Mouse (Mus musculus): Measurements from ENCODE around the gene Tmsb10. TPM values are rescaled to one million over a fixed set of nuclear protein-coding genes. Genes with fewer than 3 reads are reported as not detected.

Tmsb10 gene
- total and polyA plus RNA-seq, 3 experiments, result 31.7 to 91.3 TPM; not detected in 1

DNA sequence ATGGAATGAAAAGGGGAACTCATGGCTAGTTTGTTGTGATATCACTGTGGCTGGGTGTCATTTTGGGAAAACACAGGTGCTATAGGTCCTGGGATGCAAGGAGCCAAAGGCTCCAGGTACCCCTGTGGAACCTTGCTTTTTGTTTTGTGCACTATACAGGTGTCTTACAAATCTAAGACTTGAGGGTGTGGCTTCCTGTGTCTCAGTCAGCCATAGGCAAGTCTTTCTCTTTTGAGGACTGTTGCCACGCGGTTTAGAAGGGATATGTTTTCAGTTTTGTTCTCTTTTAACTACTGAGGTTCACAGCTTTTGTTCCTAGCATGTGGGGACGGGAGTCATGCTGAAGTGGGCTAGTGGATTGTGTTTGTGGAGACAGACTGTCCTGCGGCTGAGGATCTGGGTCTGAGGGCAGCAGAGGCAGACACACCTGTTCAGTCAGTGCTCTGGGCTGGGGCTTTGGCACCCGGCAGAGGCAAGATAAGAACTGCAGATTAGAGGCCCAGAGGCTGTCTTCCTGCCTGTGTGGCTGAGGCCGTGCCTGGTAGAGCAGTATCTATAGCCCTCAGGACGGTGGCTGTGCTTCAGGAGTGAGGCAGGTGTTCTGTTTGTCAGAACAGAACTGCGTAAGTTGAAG lies 34.6 kb upstream of the Tmsb10 start:
- H3K36me3 ChIP-seq (ENCODE audit: control insufficient read depth in 1 of 2, insufficient read depth in 2 of 2, low read length in 2 of 2), result no peaks in the 10 kb centered on the region
- H3K27ac ChIP-seq (ENCODE audit: control insufficient read depth, low read depth, low read length), result no peak overlapping the region
- DNase-seq (ENCODE audit: low read depth, low spot score), result no peak
- no peak for TF ChIP-seq BHLHE40 (IDR thresholded peaks at IDR 0.05; ENCODE audit: borderline replicate concordance, low read depth, low read length)
- no peak for TF ChIP-seq MEF2A (IDR thresholded peaks at IDR 0.05; ENCODE audit: extremely low read depth, insufficient replicate concordance, low read depth, low read length, poor library complexity, severe bottlenecking)
- no peak for TF ChIP-seq MAFK (IDR thresholded peaks at IDR 0.05; ENCODE audit: borderline replicate concordance, low read depth, low read length)
- no peak for TF ChIP-seq MAX (IDR thresholded peaks at IDR 0.05; ENCODE audit: low read length)
- no peak for TF ChIP-seq USF2 (IDR thresholded peaks at IDR 0.05; ENCODE audit: borderline replicate concordance in 1 of 2, insufficient read depth in 1 of 2, low read depth in 1 of 2, low read length in 2 of 2)
- no peak for TF ChIP-seq CHD1 (IDR thresholded peaks at IDR 0.05; ENCODE audit: low read depth, low read length)
- no peak for TF ChIP-seq JUND (IDR thresholded peaks at IDR 0.05; ENCODE audit: low read depth, low read length)
- no peak for TF ChIP-seq EP300 (IDR thresholded peaks at IDR 0.05; ENCODE audit: low read depth in 1 of 2, low read length in 2 of 2)
- TF ChIP-seq MAZ (IDR thresholded peaks at IDR 0.05; ENCODE audit: low read depth, low read length), result no peak
- TF ChIP-seq SIN3A (IDR thresholded peaks at IDR 0.05; ENCODE audit: low read length), result no peak
- no peak for TF ChIP-seq UBTF (IDR thresholded peaks at IDR 0.05; ENCODE audit: borderline replicate concordance, insufficient read depth, low read depth, low read length)
- no peak for TF ChIP-seq SMC3 (IDR thresholded peaks at IDR 0.05; ENCODE audit: low read depth, low read length)
- no peak for TF ChIP-seq ELF1 (IDR thresholded peaks at IDR 0.05; ENCODE audit: low read depth, low read length)
- no peak overlapping the region for H3K9ac ChIP-seq (ENCODE audit: control insufficient read depth, low read depth, low read length, poor library complexity, severe bottlenecking)
- H3K79me2 ChIP-seq (ENCODE audit: control insufficient read depth, insufficient read depth, low read length, poor library complexity), result no peaks in the 10 kb centered on the region
- H3K4me3 ChIP-seq (ENCODE audit: control insufficient read depth in 1 of 2, insufficient read depth in 1 of 2, low read depth in 2 of 2, low read length in 2 of 2), result no peak overlapping the region
- no peaks in the 10 kb centered on the region for H3K4me1 ChIP-seq (ENCODE audit: control insufficient read depth in 1 of 2, insufficient read depth in 2 of 2, low read length in 2 of 2)
- no peaks in the 10 kb centered on the region for H3K9me3 ChIP-seq (replicated peaks; ENCODE audit: insufficient read depth, low read length)
- H3K27me3 ChIP-seq (ENCODE audit: control insufficient read depth in 1 of 2, insufficient read depth in 2 of 2, low read length in 2 of 2), result no peaks in the 10 kb centered on the region; a peak in 1 of 4 replicates

- no peaks in the 10 kb centered on the region for H3K27me3 ChIP-seq (ENCODE audit: control insufficient read depth in 1 of 2, insufficient read depth in 2 of 2, low read length in 2 of 2)
Observed at GRCm38 (mm10) chr6:72990206-72990605, 31.7 kb upstream of the Tmsb10 start.

More at GRCm38 (mm10) chr6:72990206-72990605, 31.7 kb upstream of the Tmsb10 start:
- H3K9me3 ChIP-seq (replicated peaks; ENCODE audit: insufficient read depth, low read length), result no peaks in the 10 kb centered on the region
- no peak overlapping the region for H3K9ac ChIP-seq (ENCODE audit: control insufficient read depth, low read depth, low read length, poor library complexity, severe bottlenecking)
- no peaks in the 10 kb centered on the region for H3K79me2 ChIP-seq (ENCODE audit: control insufficient read depth, insufficient read depth, low read length, poor library complexity)
- no peak overlapping the region for H3K27ac ChIP-seq (ENCODE audit: control insufficient read depth, low read depth, low read length)
- H3K4me3 ChIP-seq (ENCODE audit: control insufficient read depth in 1 of 2, insufficient read depth in 1 of 2, low read depth in 2 of 2, low read length in 2 of 2), result no peak overlapping the region
- no peak for DNase-seq (ENCODE audit: low read depth, low spot score)
- H3K36me3 ChIP-seq (ENCODE audit: control insufficient read depth in 1 of 2, insufficient read depth in 2 of 2, low read length in 2 of 2), result no peaks in the 10 kb centered on the region
- TF ChIP-seq ZMIZ1 (IDR thresholded peaks at IDR 0.05; ENCODE audit: low read depth, low read length), result no peak
- no peak for TF ChIP-seq MXI1 (IDR thresholded peaks at IDR 0.05; ENCODE audit: low read depth, low read length)
- TF ChIP-seq CTCF (IDR thresholded peaks at IDR 0.05 in 2 of 3, conservative IDR thresholded peaks at IDR 0.05 in 1 of 3; ENCODE audit: control insufficient read depth in 1 of 3, insufficient read depth in 1 of 3, low read depth in 2 of 3, low read length in 3 of 3, poor library complexity in 1 of 3, severe bottlenecking in 1 of 3), result no peak
- TF ChIP-seq ZNF384 (IDR thresholded peaks at IDR 0.05; ENCODE audit: low read depth, low read length), result no peak
- no peak for TF ChIP-seq CHD2 (IDR thresholded peaks at IDR 0.05; ENCODE audit: low read length)
- TF ChIP-seq CHD1 (IDR thresholded peaks at IDR 0.05; ENCODE audit: low read depth, low read length), result no peak
- TF ChIP-seq MAZ (IDR thresholded peaks at IDR 0.05; ENCODE audit: low read depth, low read length), result no peak
- no peak for TF ChIP-seq SMC3 (IDR thresholded peaks at IDR 0.05; ENCODE audit: low read depth, low read length)
- TF ChIP-seq MYB (IDR thresholded peaks at IDR 0.05; ENCODE audit: low read depth, low read length), result no peak
- H3K4me1 ChIP-seq (ENCODE audit: control insufficient read depth in 1 of 2, insufficient read depth in 2 of 2, low read length in 2 of 2), result no peaks in the 10 kb centered on the region
